Mouse (Mus musculus): Measurements from ENCODE around the gene Ubr2. TPM values are rescaled to one million over a fixed set of nuclear protein-coding genes. Genes with fewer than 3 reads are reported as not detected.

The Ubr2 gene
- total and polyA plus RNA-seq, 3 experiments, result 20.4 to 50.9 (median 39.6) TPM

DNA sequence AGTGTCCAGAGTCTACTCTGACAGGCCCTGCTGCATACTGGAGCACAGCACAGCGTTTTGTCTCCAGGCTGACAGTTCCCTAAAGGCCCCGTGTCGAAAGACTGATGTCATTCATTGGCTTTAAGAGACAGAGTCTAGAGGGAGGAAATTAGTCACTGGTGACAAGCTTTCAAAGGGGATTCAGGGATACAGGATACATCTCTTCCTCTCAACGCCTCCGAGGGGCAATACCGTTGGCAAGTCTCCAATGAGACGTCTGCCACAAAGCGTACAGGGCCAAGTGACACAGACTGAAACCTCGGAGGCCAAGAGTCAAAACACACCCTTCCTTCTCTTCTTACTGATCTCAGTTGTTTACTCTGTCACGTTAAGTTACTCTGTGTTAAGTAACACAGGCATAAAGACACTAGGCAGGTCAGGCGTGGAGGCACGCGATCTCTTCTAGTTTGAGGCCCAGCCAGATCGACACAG is 130.5 kb downstream of the Ubr2 start (continued):
- TF ChIP-seq CHD2 (IDR thresholded peaks at IDR 0.05; ENCODE audit: low read length), result no peak
- 0 out of 2 replicates have a peak, but pooled peaks have one; percentile 25 for TF ChIP-seq MAX (IDR thresholded peaks at IDR 0.05; ENCODE audit: low read length)
- TF ChIP-seq SMC3 (IDR thresholded peaks at IDR 0.05; ENCODE audit: low read depth, low read length), result no peak

Other genes starting within 250 kb of the Ubr2 start
- 0.34 and 0.59 TPM in 2 replicates for gene Ptcra, start 246.8 kb downstream of the Ubr2 start, total RNA-seq (2012; rRNA removed)
- 0.17 TPM in 1 of 2 replicates, not detected in the other for gene Ptcra, start 246.8 kb downstream of the Ubr2 start, total RNA-seq (2014; rRNA removed)
- gene Ptcra, start 246.8 kb downstream of the Ubr2 start, polyA plus RNA-seq (2012; ENCODE audit: insufficient read length, low read depth), result 0.56 and 0.71 TPM in 2 replicates
- gene 2310039H08Rik, start 237.9 kb downstream of the Ubr2 start, total RNA-seq (2012; rRNA removed), result 47.0 and 65.8 TPM in 2 replicates
- 52.5 and 79.3 TPM in 2 replicates for gene 2310039H08Rik, start 237.9 kb downstream of the Ubr2 start, total RNA-seq (2014; rRNA removed)
- 28.1 and 33.3 TPM in 2 replicates for gene 2310039H08Rik, start 237.9 kb downstream of the Ubr2 start, polyA plus RNA-seq (2012; ENCODE audit: insufficient read length, low read depth)
- gene Rpl7l1, start 227.9 kb downstream of the Ubr2 start, total RNA-seq (2012; rRNA removed), result 160 and 202 TPM in 2 replicates
- gene Rpl7l1, start 227.9 kb downstream of the Ubr2 start, total RNA-seq (2014; rRNA removed), result 261 and 301 TPM in 2 replicates
- 296 and 383 TPM in 2 replicates for gene Rpl7l1, start 227.9 kb downstream of the Ubr2 start, polyA plus RNA-seq (2012; ENCODE audit: insufficient read length, low read depth)
- gene Bicral, start 152.1 kb downstream of the Ubr2 start, total RNA-seq (2012; rRNA removed), result 7.1 and 7.4 TPM in 2 replicates
- gene Bicral, start 152.1 kb downstream of the Ubr2 start, total RNA-seq (2014; rRNA removed), result 2.4 and 3.0 TPM in 2 replicates
- 5.0 and 5.9 TPM in 2 replicates for gene Bicral, start 152.1 kb downstream of the Ubr2 start, polyA plus RNA-seq (2012; ENCODE audit: insufficient read length, low read depth)
- gene Tbcc, start 119.9 kb downstream of the Ubr2 start, total RNA-seq (2012; rRNA removed), result 27.8 and 32.8 TPM in 2 replicates
- gene Tbcc, start 119.9 kb downstream of the Ubr2 start, total RNA-seq (2014; rRNA removed), result 19.4 and 21.6 TPM in 2 replicates
- 15.1 and 16.4 TPM in 2 replicates for gene Tbcc, start 119.9 kb downstream of the Ubr2 start, polyA plus RNA-seq (2012; ENCODE audit: insufficient read length, low read depth)
- gene Prph2, start 100.1 kb downstream of the Ubr2 start, total RNA-seq (2012; rRNA removed), result not detected in 2 replicates
- gene Prph2, start 100.1 kb downstream of the Ubr2 start, total RNA-seq (2014; rRNA removed), result not detected in 2 replicates
- gene Prph2, start 100.1 kb downstream of the Ubr2 start, polyA plus RNA-seq (2012; ENCODE audit: insufficient read length, low read depth), result not detected in 2 replicates

All from CH12.LX (cell line).